Mouse (Mus musculus) liver, postnatal 0 days (tissue): ENCODE results near the gene Kctd12b. TPM values are rescaled to one million over a fixed set of nuclear protein-coding genes. Genes with fewer than 3 reads are reported as not detected.
A peak's percentile ranks its signal among the peaks of the same experiment; 100 is the strongest.
"Not testable (repeated sequence)": the region's sequence is repeated elsewhere in the genome, so short reads cannot be mapped to it uniquely, and the experiment has no call there.

Experiments
- ATAC-seq: fragments of 200-750 bp; cut with Nextera tagmentation; 2 replicates; pipeline ENCODE4 v1.8.0; 2017; ENCODE audit warnings: mild to moderate bottlenecking, moderate library complexity
- DNase-seq: peaks from one replicate; pipeline ENCODE4 v3.0.0-alpha.2; 2016
- H3K27ac ChIP-seq: fragments of 300-500 bp; sonication (generic); 2 replicates; pipeline ENCODE4 v1.5.1; 2014; ENCODE audit warnings: antibody characterized with exemption, moderate library complexity, mild to moderate bottlenecking, low read depth
- H3K27me3 ChIP-seq: fragments of 300-500 bp; sonication (generic); 2 replicates; pipeline ENCODE4 v1.6.1; 2014; ENCODE audit warnings: low read length, control low read depth, mixed read lengths; ENCODE audit not compliant: insufficient read depth
- H3K36me3 ChIP-seq: fragments of 300-500 bp; sonication (generic); replicated peaks from 2 replicates; pipeline ENCODE4 v1.6.1; 2014; ENCODE audit warnings: mild to moderate bottlenecking, control low read depth, low read length, moderate library complexity, mixed read lengths; ENCODE audit not compliant: insufficient read depth
- H3K4me1 ChIP-seq: fragments of 300-500 bp; sonication (generic); 2 replicates; pipeline ENCODE4 v1.6.1; 2014; ENCODE audit warnings: antibody characterized with exemption, mild to moderate bottlenecking, control low read depth; ENCODE audit not compliant: insufficient read depth
- H3K4me2 ChIP-seq: fragments of 300-500 bp; sonication (generic); 2 replicates; pipeline ENCODE4 v1.6.1; 2014; ENCODE audit warnings: low read depth, mild to moderate bottlenecking, low read length, moderate library complexity, mixed read lengths
- H3K4me3 ChIP-seq: fragments of 300-500 bp; sonication (generic); 2 replicates; pipeline ENCODE4 v1.5.1; 2014; ENCODE audit warnings: low read depth, low read length
- H3K9ac ChIP-seq: fragments of 300-500 bp; sonication (generic); replicated peaks from 2 replicates; pipeline ENCODE4 v1.6.1; 2014; ENCODE audit warnings: mild to moderate bottlenecking, moderate library complexity
- H3K9me3 ChIP-seq: fragments of 300-500 bp; sonication (generic); 2 replicates; pipeline ENCODE4 v1.6.1; 2016; ENCODE audit warnings: mild to moderate bottlenecking, control low read depth, low read length, mixed read lengths
- CTCF ChIP-seq: sonication (generic); IDR thresholded peaks from 2 replicates; pipeline ENCODE4 v1.5.1; 2016; ENCODE audit warnings: antibody characterized with exemption, low read depth
- EP300 ChIP-seq: IDR thresholded peaks from 2 replicates; pipeline ENCODE4 v1.6.1; 2016; ENCODE audit warnings: antibody characterized with exemption, low read depth, mild to moderate bottlenecking
- WGBS: fragments of 180-500 bp; shearing (Covaris S2); extraction: QIAGEN DNeasy Blood & Tissue Kit; methylation state at CpG from one replicate; pipeline ENCODE4 v1.1.7; 2014; ENCODE audit not compliant: insufficient replicate concordance; 5-methylcytosine and 5-hydroxymethylcytosine counted together
- polyA plus RNA-seq: library from polyadenylated mRNA; unstranded; fragments of >200 nt; fragmentation: Nextera tagmentation; extraction: Ambion mirVana; gene quantifications from 2 replicates; pipeline ENCODE4 v1.2.1, GENCODE M21; 2015

The Kctd12b gene
- polyA plus RNA-seq, 1 experiment from 2014 or later, result 0.85 TPM

- Histone ChIP-seq H3K4me3 (no peak overlapping the region), H3K36me3 (no peaks in the 10 kb centered on the region), H3K4me2 (no peak overlapping the region), H3K4me1 (no peaks in the 10 kb centered on the region), H3K27ac (no peak overlapping the region), H3K27me3 (no peaks in the 10 kb centered on the region), H3K9me3 (no peaks in the 10 kb centered on the region), H3K9ac (no peak overlapping the region)
- DNase-seq (no peak), ATAC-seq (no peak)
- WGBS, result 74% methylated on average over 2 of the region's 2 CpGs
- TF ChIP-seq EP300 (no peak), CTCF (no peak)
Measured at GRCm38 (mm10) chrX:153716716-153717115, 20.5 kb upstream of the Kctd12b start.

- no peak overlapping the region for H3K4me3 ChIP-seq
- no peak overlapping the region for H3K27ac ChIP-seq
- ATAC-seq (no peak), DNase-seq (no peak)
- WGBS, result 33% methylated on average over 4 of the region's 4 CpGs
- no peaks in the 10 kb centered on the region for H3K27me3 ChIP-seq
- no peaks in the 10 kb centered on the region for H3K4me1 ChIP-seq
- no peak overlapping the region for H3K4me2 ChIP-seq
- no peaks in the 10 kb centered on the region for H3K36me3 ChIP-seq
- no peaks in the 10 kb centered on the region for H3K9me3 ChIP-seq
- no peak overlapping the region for H3K9ac ChIP-seq
- TF ChIP-seq CTCF (peak; percentile 45), EP300 (no peak)
Measured at GRCm38 (mm10) chrX:153707735-153708134, 11.5 kb upstream of the Kctd12b start.

- H3K4me1 ChIP-seq, result no peaks in the 10 kb centered on the region
- TF ChIP-seq EP300, result no peak
- TF ChIP-seq CTCF, result no peak
- H3K4me2 ChIP-seq, result no peak overlapping the region
- WGBS, result 77% methylated on average over 3 of the region's 3 CpGs
- DNase-seq, result no peak
- no peak overlapping the region for H3K27ac ChIP-seq
- no peak overlapping the region for H3K9ac ChIP-seq
- H3K27me3 ChIP-seq, result no peaks in the 10 kb centered on the region
- H3K36me3 ChIP-seq, result no peaks in the 10 kb centered on the region
- no peaks in the 10 kb centered on the region for H3K9me3 ChIP-seq
- ATAC-seq, result no peak
- no peak overlapping the region for H3K4me3 ChIP-seq
Measured at GRCm38 (mm10) chrX:153700463-153700862, 4.3 kb upstream of the Kctd12b start.

GRCm38 (mm10) chrX:153668233-153668632 is 28.0 kb downstream of the Kctd12b start:
- not testable (repeated sequence) for H3K9ac ChIP-seq, H3K36me3 ChIP-seq, H3K4me2 ChIP-seq, H3K27ac ChIP-seq, ATAC-seq, DNase-seq, H3K4me1 ChIP-seq, H3K4me3 ChIP-seq, H3K27me3 ChIP-seq, H3K9me3 ChIP-seq
- WGBS, result 70% methylated on average over 2 of the region's 2 CpGs

GRCm38 (mm10) chrX:153664903-153665302 is 31.3 kb downstream of the Kctd12b start:
- Histone ChIP-seq H3K27me3 (no peaks in the 10 kb centered on the region; the same call in 1 of the 2 replicates), H3K4me1 (no peaks in the 10 kb centered on the region), H3K9ac (no peak overlapping the region), H3K27ac (no peak overlapping the region), H3K36me3 (no peaks in the 10 kb centered on the region), H3K9me3 (no peaks in the 10 kb centered on the region), H3K4me2 (no peak overlapping the region), H3K4me3 (no peak overlapping the region)
- ATAC-seq (no peak), DNase-seq (no peak)
- 25% methylated on average over 3 of the region's 3 CpGs for WGBS
- no peak for TF ChIP-seq CTCF
- TF ChIP-seq EP300, result no peak

GRCm38 (mm10) chrX:153656949-153657348 is 39.2 kb downstream of the Kctd12b start:
- H3K4me3 ChIP-seq, result no peak overlapping the region
- 56% methylated on average over 3 of the region's 3 CpGs for WGBS
- ATAC-seq (no peak), DNase-seq (no peak)
- no peak for TF ChIP-seq CTCF
- TF ChIP-seq EP300, result no peak
- no peaks in the 10 kb centered on the region; the same call in 1 of the 2 replicates for H3K27me3 ChIP-seq
- H3K4me1 ChIP-seq, result no peaks in the 10 kb centered on the region
- no peak overlapping the region for H3K27ac ChIP-seq
- no peaks in the 10 kb centered on the region for H3K36me3 ChIP-seq
- H3K9ac ChIP-seq, result no peak overlapping the region
- no peak overlapping the region for H3K4me2 ChIP-seq
- H3K9me3 ChIP-seq, result no peaks in the 10 kb centered on the region

- peak; percentile 24 for DNase-seq
Measured at GRCm38 (mm10) chrX:153640615-153641014, 55.6 kb downstream of the Kctd12b start.

More at GRCm38 (mm10) chrX:153640615-153641014, 55.6 kb downstream of the Kctd12b start:
- TF ChIP-seq CTCF (peak; percentile 46; the same call in 1 of the 2 replicates), EP300 (no peak)
- no peaks in the 10 kb centered on the region for H3K36me3 ChIP-seq
- WGBS, result 51% methylated on average over 3 of the region's 3 CpGs
- H3K27me3 ChIP-seq, result no peaks in the 10 kb centered on the region
- no peak for ATAC-seq
- no peak overlapping the region for H3K27ac ChIP-seq
- no peak overlapping the region for H3K9ac ChIP-seq
- no peak overlapping the region for H3K4me3 ChIP-seq
- H3K9me3 ChIP-seq, result no peaks in the 10 kb centered on the region
- no peak overlapping the region for H3K4me2 ChIP-seq
- no peaks in the 10 kb centered on the region for H3K4me1 ChIP-seq
